Mouse (Mus musculus) MEL (cell line): ENCODE results near the gene Tmub2.

Experiments used
- CTCF ChIP-seq, 3 experiments: IDR thresholded peaks in 2 of 3; conservative IDR thresholded peaks in 1 of 3; 2 replicates each; pipeline ENCODE4 v1.5.1; 2011 to 2012; ENCODE audit warnings: low read length in 3 of 3, low read depth in 2 of 3, mild to moderate bottlenecking in 2 of 3, improper control_type of control experiment in 1 of 3, inconsistent platforms in 1 of 3, mixed read lengths in 1 of 3, moderate library complexity in 1 of 3; ENCODE audit not compliant: control insufficient read depth in 1 of 3, insufficient read depth in 1 of 3, poor library complexity in 1 of 3, severe bottlenecking in 1 of 3
- EP300 ChIP-seq, 2 experiments: IDR thresholded peaks; 2 replicates each; pipeline ENCODE4 v1.6.1; 2011; ENCODE audit warnings: improper control_type of control experiment in 2 of 2, low read length in 2 of 2, low read depth in 1 of 2, mild to moderate bottlenecking in 1 of 2
- JUND ChIP-seq: IDR thresholded peaks from 2 replicates; pipeline ENCODE4 v1.6.1; 2011; ENCODE audit warnings: low read depth, mild to moderate bottlenecking, improper control_type of control experiment, low read length
- NELFE ChIP-seq: IDR thresholded peaks from 2 replicates; pipeline ENCODE4 v1.6.1; 2011; ENCODE audit warnings: low read depth, low read length, improper control_type of control experiment
- POLR2A ChIP-seq, 2 experiments: IDR thresholded peaks; 2 replicates each; pipeline ENCODE4 v1.6.1; 2011 to 2012; ENCODE audit warnings: low read length in 2 of 2, mild to moderate bottlenecking in 2 of 2, control low read depth in 1 of 2, improper control_type of control experiment in 1 of 2, low read depth in 1 of 2, moderate library complexity in 1 of 2; ENCODE audit not compliant: control insufficient read depth in 1 of 2, insufficient read depth in 1 of 2, poor library complexity in 1 of 2
- POLR2AphosphoS2 ChIP-seq: IDR thresholded peaks from 2 replicates; pipeline ENCODE4 v1.6.1; 2011; ENCODE audit warnings: low read length, improper control_type of control experiment
- TAL1 ChIP-seq: IDR thresholded peaks from 2 replicates; pipeline ENCODE4 v1.6.1; 2012; ENCODE audit warnings: mild to moderate bottlenecking, inconsistent platforms, low read length, moderate library complexity, mixed read lengths
- TCF12 ChIP-seq: IDR thresholded peaks from 2 replicates; pipeline ENCODE4 v1.6.1; 2014; ENCODE audit warnings: low read depth, mild to moderate bottlenecking, inconsistent platforms, low read length, improper control_type of control experiment, moderate library complexity

- no peak for TF ChIP-seq EP300 (IDR thresholded peaks at IDR 0.05; ENCODE audit: low read depth in 1 of 2, low read length in 2 of 2)
- TF ChIP-seq TAL1, result no peak
- TF ChIP-seq NELFE, result no peak
- no peak for TF ChIP-seq CTCF (IDR thresholded peaks at IDR 0.05 in 2 of 3, conservative IDR thresholded peaks at IDR 0.05 in 1 of 3; ENCODE audit: control insufficient read depth in 1 of 3, insufficient read depth in 1 of 3, low read depth in 2 of 3, low read length in 3 of 3, poor library complexity in 1 of 3, severe bottlenecking in 1 of 3)
- no peak for TF ChIP-seq POLR2A (IDR thresholded peaks at IDR 0.05; ENCODE audit: control insufficient read depth in 1 of 2, insufficient read depth in 1 of 2, low read depth in 1 of 2, low read length in 2 of 2, poor library complexity in 1 of 2)
- no peak for TF ChIP-seq TCF12
- no peak for TF ChIP-seq POLR2AphosphoS2
- TF ChIP-seq JUND, result no peak
Observed at GRCm38 (mm10) chr11:102291051-102291535, 6.4 kb downstream of the Tmub2 start.
